Mouse (Mus musculus) lung, embryonic 16.5 days (tissue): ENCODE measurements around the gene Gm44965. TPM values are rescaled to one million over a fixed set of nuclear protein-coding genes. Genes with fewer than 3 reads are reported as not detected.

Experiments used
- ATAC-seq: fragments of 200-750 bp; cut with Nextera tagmentation; 2 replicates; pipeline ENCODE4 v1.8.0; 2017; ENCODE audit warnings: low read depth, mild to moderate bottlenecking, moderate library complexity
- H3K27ac ChIP-seq: fragments of 300-500 bp; sonication (generic); 2 replicates; pipeline ENCODE4 v1.5.1; 2014; ENCODE audit warnings: mild to moderate bottlenecking, control low read depth, low read length
- H3K27me3 ChIP-seq: fragments of 300-500 bp; sonication (generic); 2 replicates; pipeline ENCODE4 v1.6.1; 2014; ENCODE audit warnings: low read depth, low read length, mixed read lengths; ENCODE audit not compliant: control insufficient read depth, insufficient read depth
- H3K36me3 ChIP-seq: fragments of 300-500 bp; sonication (generic); 2 replicates; pipeline ENCODE4 v1.6.1; 2014; ENCODE audit warnings: low read length; ENCODE audit not compliant: control insufficient read depth, insufficient read depth
- H3K4me1 ChIP-seq: fragments of 300-500 bp; sonication (generic); replicated peaks from 2 replicates; pipeline ENCODE4 v1.6.1; 2014; ENCODE audit warnings: low read length, mixed read lengths; ENCODE audit not compliant: control insufficient read depth, insufficient read depth
- H3K4me2 ChIP-seq: fragments of 300-500 bp; sonication (generic); 2 replicates; pipeline ENCODE4 v1.6.1; 2014; ENCODE audit warnings: low read depth, low read length, control low read depth
- H3K4me3 ChIP-seq: fragments of 300-500 bp; sonication (generic); 2 replicates; pipeline ENCODE4 v1.5.1; 2014; ENCODE audit warnings: mild to moderate bottlenecking, low read length, control low read depth
- H3K9ac ChIP-seq: fragments of 300-500 bp; sonication (generic); 2 replicates; pipeline ENCODE4 v1.6.1; 2014; ENCODE audit warnings: low read length, control low read depth
- H3K9me3 ChIP-seq: fragments of 300-500 bp; sonication (generic); 2 replicates; pipeline ENCODE4 v1.6.1; 2016; ENCODE audit warnings: low read length; ENCODE audit not compliant: control insufficient read depth
- WGBS: fragments of 180-500 bp; shearing (Covaris S2); extraction: QIAGEN DNeasy Blood & Tissue Kit; methylation state at CpG from one replicate; pipeline ENCODE4 v1.1.7; 2014; 5-methylcytosine and 5-hydroxymethylcytosine counted together
- polyA plus RNA-seq: library from polyadenylated mRNA; unstranded; fragments of >200 nt; fragmentation: Nextera tagmentation; extraction: Ambion mirVana; gene quantifications from 2 replicates; pipeline ENCODE4 v1.2.1, GENCODE M21; 2015

Gene Gm44965
- polyA plus RNA-seq, 1 experiment from 2014 or later, result not detected

DNA sequence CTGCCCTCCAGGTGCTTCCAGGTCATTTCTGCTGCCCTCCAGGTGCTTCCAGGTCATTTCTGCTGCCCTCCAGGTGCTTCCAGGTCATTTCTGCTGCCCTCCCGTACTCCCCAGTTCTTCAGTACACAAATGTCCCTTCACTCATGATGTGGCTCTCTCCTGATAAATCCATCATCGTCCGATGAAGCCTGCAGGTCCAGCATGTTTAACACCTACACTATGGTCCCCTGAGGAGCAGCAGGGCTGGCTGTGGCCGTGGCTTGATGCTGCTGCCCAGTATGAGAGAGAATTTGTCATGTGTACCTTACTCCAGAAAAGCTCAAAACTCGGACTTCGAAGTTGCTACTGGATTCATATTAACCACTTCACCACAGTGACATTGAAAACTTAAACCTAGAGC, 47.6 kb downstream of the Gm44965 start:
- 56% methylated on average over 6 of the region's 6 CpGs for WGBS
- no peak overlapping the region for H3K27ac ChIP-seq
- H3K4me2 ChIP-seq, result no peak overlapping the region
- no peak overlapping the region for H3K9ac ChIP-seq
- no peak for ATAC-seq
- no peaks in the 10 kb centered on the region; the same call in 1 of the 2 replicates for H3K27me3 ChIP-seq
- no peaks in the 10 kb centered on the region for H3K4me1 ChIP-seq
- no peak overlapping the region for H3K4me3 ChIP-seq
- no peaks in the 10 kb centered on the region for H3K36me3 ChIP-seq
- no peaks in the 10 kb centered on the region for H3K9me3 ChIP-seq

GRCm38 (mm10) chr6:48642764-48643292, 49.1 kb downstream of the Gm44965 start:
- no peak for ATAC-seq
- no peaks in the 10 kb centered on the region for H3K4me1 ChIP-seq
- no peaks in the 10 kb centered on the region; the same call in 1 of the 2 replicates for H3K27me3 ChIP-seq
- 18% methylated on average over 4 of the region's 4 CpGs for WGBS
- no peak overlapping the region for H3K4me3 ChIP-seq
- H3K9ac ChIP-seq, result no peak overlapping the region
- H3K36me3 ChIP-seq, result no peaks in the 10 kb centered on the region
- no peaks in the 10 kb centered on the region for H3K9me3 ChIP-seq
- no peak overlapping the region for H3K4me2 ChIP-seq
- no peak overlapping the region for H3K27ac ChIP-seq

DNA sequence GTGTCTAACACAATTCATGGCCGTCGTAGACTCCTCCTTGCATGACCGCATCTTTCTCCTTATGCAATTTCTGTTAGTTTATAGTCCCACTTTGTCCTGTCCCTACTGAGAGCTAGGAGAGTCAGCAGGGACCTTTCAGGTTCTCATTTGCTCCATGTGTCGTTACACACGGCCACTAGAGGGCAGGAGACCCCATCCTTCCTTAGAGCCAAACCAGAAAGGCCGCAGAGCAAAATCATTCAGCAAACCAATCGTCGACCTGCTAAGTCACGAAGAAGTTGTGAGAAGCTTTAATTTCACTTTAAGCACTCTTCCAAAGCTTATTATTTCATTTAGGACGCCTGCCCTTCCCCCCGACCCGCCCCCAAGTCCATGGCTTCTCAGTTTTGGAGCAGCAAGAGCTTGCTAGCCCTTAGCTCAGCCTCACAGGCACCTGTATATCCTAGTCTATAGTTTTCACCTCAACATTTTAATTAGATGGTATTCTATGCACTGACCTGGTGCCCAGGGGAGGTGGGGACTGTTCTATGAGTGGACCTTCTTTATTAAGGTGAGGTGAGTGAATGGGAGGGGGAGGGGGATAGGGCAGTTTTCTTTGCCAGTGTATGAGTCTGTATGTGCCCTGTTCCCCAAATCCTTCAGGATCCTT, 52.0 kb downstream of the Gm44965 start:
- H3K9me3 ChIP-seq, result no peaks in the 10 kb centered on the region
- no peak overlapping the region for H3K4me3 ChIP-seq
- H3K4me1 ChIP-seq, result no peaks in the 10 kb centered on the region
- H3K36me3 ChIP-seq, result no peaks in the 10 kb centered on the region
- H3K27ac ChIP-seq, result no peak overlapping the region
- 9% methylated on average over 12 of the region's 12 CpGs for WGBS
- H3K4me2 ChIP-seq, result no peak overlapping the region
- H3K9ac ChIP-seq, result no peak overlapping the region
- no peaks in the 10 kb centered on the region; the same call in 1 of the 2 replicates for H3K27me3 ChIP-seq
- ATAC-seq, result peak; percentile 40; the same call in 1 of the 2 replicates

DNA sequence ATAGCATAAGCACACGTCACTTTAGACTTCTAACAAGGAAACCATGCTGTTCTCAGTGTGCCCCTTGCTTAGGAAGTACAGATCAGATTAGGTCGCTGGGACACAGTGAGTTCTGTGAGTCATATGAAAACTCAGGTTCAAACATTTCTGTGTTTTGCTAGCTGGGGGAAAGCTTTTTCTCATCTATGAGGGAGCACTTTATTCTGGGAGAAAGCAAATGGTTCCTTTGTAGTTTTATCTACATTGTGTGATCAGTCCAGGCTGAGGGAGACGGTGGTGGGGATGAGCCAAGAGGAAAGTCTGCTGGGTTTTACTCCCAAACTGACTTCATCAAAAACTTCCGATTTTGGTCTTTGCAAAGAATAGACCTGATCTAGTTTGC, 52.6 kb downstream of the Gm44965 start:
- Histone ChIP-seq H3K36me3 (no peaks in the 10 kb centered on the region), H3K4me3 (no peak overlapping the region), H3K27me3 (no peaks in the 10 kb centered on the region; the same call in 1 of the 2 replicates), H3K9ac (no peak overlapping the region), H3K4me1 (no peaks in the 10 kb centered on the region), H3K9me3 (no peaks in the 10 kb centered on the region), H3K4me2 (no peak overlapping the region), H3K27ac (no peak overlapping the region)
- WGBS, result 77% methylated on average over 4 of the region's 4 CpGs
- no peak for ATAC-seq

DNA sequence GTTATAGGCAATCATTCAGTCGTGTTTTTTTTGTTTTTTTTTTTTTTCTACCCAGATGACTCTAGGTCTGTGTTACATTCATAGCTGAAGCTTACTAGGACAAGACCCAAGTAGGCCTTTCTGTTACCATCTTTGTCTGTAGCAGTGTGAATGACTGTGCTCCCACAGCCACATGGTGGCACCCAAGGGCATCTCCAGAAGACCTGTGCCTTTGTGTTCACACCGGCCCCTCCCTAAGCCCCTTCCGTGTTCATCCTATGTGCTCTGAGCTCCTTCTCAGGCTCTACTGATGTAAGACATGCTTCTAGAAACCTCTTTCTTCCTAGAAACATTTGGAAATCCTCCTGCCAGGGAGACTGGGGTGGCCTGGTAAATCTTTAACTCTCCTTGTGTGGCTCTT, 53.3 kb downstream of the Gm44965 start, which contains the start of gene Gimap8:
Gene Gimap8, plus strand, starts transcription at position 240 of the 400 bp plus-strand sequence.
- peak; percentile 73; the same call in 1 of the 2 replicates for ATAC-seq
- H3K27ac ChIP-seq, result no peak within 1 kb of the TSS
- H3K4me3 ChIP-seq, result peak within 1 kb of the TSS; percentile 25
- no peaks in the 10 kb centered on the region for H3K4me1 ChIP-seq
- WGBS, result 35% methylated on average over 3 of the region's 3 CpGs
- H3K36me3 ChIP-seq, result no peaks in the 10 kb centered on the region
- H3K9me3 ChIP-seq, result no peaks in the 10 kb centered on the region
- 0 out of 2 replicates have a peak within 1 kb of the TSS, but pooled peaks have one; percentile 16 for H3K9ac ChIP-seq
- peak within 1 kb of the TSS; percentile 31 for H3K4me2 ChIP-seq
- no peaks in the 10 kb centered on the region; the same call in 1 of the 2 replicates for H3K27me3 ChIP-seq

DNA sequence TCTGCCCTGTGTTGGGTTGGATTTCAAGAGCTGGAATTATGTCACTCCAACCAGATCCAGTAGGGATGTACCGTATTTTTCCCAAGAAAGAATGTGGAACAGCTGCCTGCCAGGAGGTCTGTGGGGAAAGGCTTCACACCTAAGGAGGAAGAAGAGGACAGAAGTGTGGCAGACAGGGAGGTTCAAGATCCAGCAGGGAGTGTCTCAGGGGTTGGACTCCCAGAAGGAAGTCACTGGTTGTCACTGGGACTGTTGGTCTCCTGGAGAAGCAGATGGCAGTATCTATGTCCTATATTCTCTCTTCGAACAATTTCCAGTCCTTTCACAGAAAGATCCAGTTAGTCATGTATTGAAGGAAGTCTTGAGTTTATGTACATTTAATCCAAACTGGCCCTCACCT, 53.9 kb downstream of the Gm44965 start:
- H3K27ac ChIP-seq, result no peak overlapping the region

GRCm38 (mm10) chr6:48648779-48649178, 55.0 kb downstream of the Gm44965 start:
- Histone ChIP-seq H3K4me2 (no peak overlapping the region), H3K9me3 (no peaks in the 10 kb centered on the region), H3K27me3 (no peaks in the 10 kb centered on the region; the same call in 1 of the 2 replicates), H3K27ac (no peak overlapping the region), H3K36me3 (no peaks in the 10 kb centered on the region), H3K4me1 (no peaks in the 10 kb centered on the region), H3K4me3 (no peak overlapping the region), H3K9ac (no peak overlapping the region)
- no peak for ATAC-seq
- 90% methylated on average over 4 of the region's 4 CpGs for WGBS

More for the DNA sequence above, 53.9 kb downstream of the Gm44965 start:
- Histone ChIP-seq H3K27me3 (no peaks in the 10 kb centered on the region; the same call in 1 of the 2 replicates), H3K9me3 (no peaks in the 10 kb centered on the region), H3K9ac (0 out of 2 replicates have a peak overlapping the region, but pooled peaks have one; percentile 16), H3K4me1 (no peaks in the 10 kb centered on the region), H3K4me3 (peak overlapping the region; percentile 12), H3K36me3 (no peaks in the 10 kb centered on the region), H3K4me2 (peak overlapping the region; percentile 31)
- no peak; the same call in 1 of the 2 replicates for ATAC-seq
- 62% methylated on average over 2 of the region's 2 CpGs for WGBS

- no peaks in the 10 kb centered on the region for H3K36me3 ChIP-seq
- H3K9me3 ChIP-seq, result no peaks in the 10 kb centered on the region
- H3K27me3 ChIP-seq, result no peaks in the 10 kb centered on the region
- no peaks in the 10 kb centered on the region for H3K4me1 ChIP-seq
- ATAC-seq, result no peak
- no peak overlapping the region for H3K9ac ChIP-seq
- no peak overlapping the region for H3K4me2 ChIP-seq
- 85% methylated on average over 9 of the region's 9 CpGs for WGBS
- H3K27ac ChIP-seq, result no peak overlapping the region
- H3K4me3 ChIP-seq, result no peak overlapping the region
Observed at GRCm38 (mm10) chr6:48650041-48650440, 56.3 kb downstream of the Gm44965 start.

DNA sequence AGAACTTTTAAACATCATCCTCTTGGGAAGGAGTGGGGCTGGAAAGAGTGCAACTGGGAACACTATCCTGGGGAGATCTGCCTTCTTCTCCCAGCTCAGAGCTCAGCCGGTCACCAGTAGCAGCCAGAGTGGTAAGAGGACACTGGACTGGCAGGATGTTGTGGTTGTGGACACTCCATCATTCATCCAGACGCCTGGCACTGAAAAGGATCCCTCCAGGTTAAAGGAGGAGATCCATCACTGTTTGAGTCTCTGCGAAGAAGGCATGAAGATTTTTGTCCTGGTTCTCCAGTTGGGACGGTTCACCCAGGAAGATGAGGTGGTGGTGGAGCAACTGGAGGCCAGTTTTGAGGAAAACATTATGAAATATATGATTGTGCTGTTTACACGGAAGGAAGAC, 65.0 kb downstream of the Gm44965 start:
- 55% methylated on average over 5 of the region's 5 CpGs for WGBS
- no peaks in the 10 kb centered on the region for H3K27me3 ChIP-seq
- H3K4me1 ChIP-seq, result no peaks in the 10 kb centered on the region
- H3K4me2 ChIP-seq, result no peak overlapping the region
- no peaks in the 10 kb centered on the region for H3K9me3 ChIP-seq
- H3K36me3 ChIP-seq, result no peaks in the 10 kb centered on the region
- H3K27ac ChIP-seq, result no peak overlapping the region
- ATAC-seq, result no peak
- no peak overlapping the region for H3K9ac ChIP-seq
- H3K4me3 ChIP-seq, result no peak overlapping the region
